Mouse (Mus musculus): Measurements from ENCODE around the gene Cd79b.

GRCm38 (mm10) chr11:106325566-106326206 lies 11.1 kb upstream of the Cd79b start:
- TF ChIP-seq POLR2A (IDR thresholded peaks at IDR 0.05; ENCODE audit: borderline replicate concordance, control insufficient read depth, low read depth, low read length): no peak
- TF ChIP-seq CTCF (IDR thresholded peaks at IDR 0.05; ENCODE audit: control insufficient read depth, insufficient read depth, low read length): peak; percentile 80
